Mouse (Mus musculus) WW6 (cell line): ENCODE results near the gene Mup18.
"Not testable (repeated sequence)": the region's sequence is repeated elsewhere in the genome, so short reads cannot be mapped to it uniquely, and the experiment has no call there.

Experiments used
- DNase-seq: peaks from one replicate; pipeline ENCODE4 v3.0.0-alpha.2; 2013; ENCODE audit warnings: low read depth, low spot score

The Mup18 gene

GRCm38 (mm10) chr4:61674036-61674435, at the start of gene Mup18:
Mup18 (minus strand) TSS chr4:61674136.
- not testable (repeated sequence) for DNase-seq

- not testable (repeated sequence) for DNase-seq
Observed at GRCm38 (mm10) chr4:61714296-61714695, 40.4 kb upstream of the Mup18 start.
